Mouse (Mus musculus): ENCODE measurements around the gene Cacna1c.

Cacna1c gene

DNA sequence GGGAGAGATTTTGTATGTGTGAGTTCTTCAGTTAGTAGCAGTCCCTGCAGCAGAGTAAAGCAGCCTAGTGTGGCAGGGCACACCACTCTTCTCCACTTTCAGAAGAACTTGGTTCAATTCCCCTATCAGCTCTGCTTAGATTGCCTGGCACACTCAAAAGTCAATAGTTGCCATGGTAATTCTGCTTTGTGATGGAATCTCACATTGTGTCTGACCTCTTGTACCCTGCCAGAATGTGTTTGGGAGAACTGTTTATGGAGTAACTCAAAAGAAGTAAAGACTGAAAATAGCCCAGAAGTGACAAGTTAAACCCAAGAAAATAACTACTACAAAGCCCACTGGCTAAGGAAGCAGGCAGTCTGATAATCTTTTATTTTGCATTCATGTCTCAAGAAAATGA lies 240.4 kb downstream of the Cacna1c start:
- TF ChIP-seq CTCF (conservative IDR thresholded peaks at IDR 0.05; ENCODE audit: low read length) (no peak), NANOG (IDR thresholded peaks at IDR 0.05; ENCODE audit: borderline replicate concordance, low read length) (no peak), POU5F1 (IDR thresholded peaks at IDR 0.05; ENCODE audit: borderline replicate concordance, low read length) (no peak)
- H3K4me3 ChIP-seq (replicated peaks; ENCODE audit: low read length): no peak overlapping the region
- peaks cover 7% of the 10 kb centered on the region for H3K9me3 ChIP-seq (ENCODE audit: low read length)
- no peaks in the 10 kb centered on the region for H3K27me3 ChIP-seq (ENCODE audit: insufficient read depth, low read length)
- no peaks in the 10 kb centered on the region for H3K4me1 ChIP-seq (replicated peaks; ENCODE audit: low read depth, low read length)
- no peaks in the 10 kb centered on the region for H3K36me3 ChIP-seq (ENCODE audit: insufficient read depth, low read length)

GRCm38 (mm10) chr6:118954988-118955554 lies 241.1 kb downstream of the Cacna1c start:
- H3K4me1 ChIP-seq (replicated peaks; ENCODE audit: low read depth, low read length): no peaks in the 10 kb centered on the region
- H3K4me3 ChIP-seq (replicated peaks; ENCODE audit: low read length): no peak overlapping the region
- no peaks in the 10 kb centered on the region for H3K27me3 ChIP-seq (ENCODE audit: insufficient read depth, low read length)
- TF ChIP-seq CTCF (conservative IDR thresholded peaks at IDR 0.05; ENCODE audit: low read length) (no peak), NANOG (IDR thresholded peaks at IDR 0.05; ENCODE audit: borderline replicate concordance, low read length) (no peak), POU5F1 (IDR thresholded peaks at IDR 0.05; ENCODE audit: borderline replicate concordance, low read length) (no peak)
- H3K9me3 ChIP-seq (ENCODE audit: low read length): peaks cover 7% of the 10 kb centered on the region
- no peaks in the 10 kb centered on the region for H3K36me3 ChIP-seq (ENCODE audit: insufficient read depth, low read length)

GRCm38 (mm10) chr6:118952377-118952776 lies 243.8 kb downstream of the Cacna1c start:
- TF ChIP-seq CTCF (conservative IDR thresholded peaks at IDR 0.05; ENCODE audit: low read length) (no peak), NANOG (IDR thresholded peaks at IDR 0.05; ENCODE audit: borderline replicate concordance, low read length) (no peak), POU5F1 (IDR thresholded peaks at IDR 0.05; ENCODE audit: borderline replicate concordance, low read length) (no peak)
- Histone ChIP-seq H3K27me3 (ENCODE audit: insufficient read depth, low read length) (no peaks in the 10 kb centered on the region), H3K4me1 (replicated peaks; ENCODE audit: low read depth, low read length) (no peaks in the 10 kb centered on the region), H3K36me3 (ENCODE audit: insufficient read depth, low read length) (no peaks in the 10 kb centered on the region), H3K4me3 (replicated peaks; ENCODE audit: low read length) (no peak overlapping the region), H3K9me3 (ENCODE audit: low read length) (peaks cover 21% of the 10 kb centered on the region)

- no peaks in the 10 kb centered on the region for H3K27me3 ChIP-seq (ENCODE audit: insufficient read depth, low read length)
- peaks cover 21% of the 10 kb centered on the region for H3K9me3 ChIP-seq (ENCODE audit: low read length)
- no peaks in the 10 kb centered on the region for H3K36me3 ChIP-seq (ENCODE audit: insufficient read depth, low read length)
- H3K4me1 ChIP-seq (replicated peaks; ENCODE audit: low read depth, low read length): no peaks in the 10 kb centered on the region
- no peak overlapping the region for H3K4me3 ChIP-seq (replicated peaks; ENCODE audit: low read length)
- TF ChIP-seq NANOG (IDR thresholded peaks at IDR 0.05; ENCODE audit: borderline replicate concordance, low read length): no peak
- TF ChIP-seq CTCF (conservative IDR thresholded peaks at IDR 0.05; ENCODE audit: low read length): no peak
- no peak for TF ChIP-seq POU5F1 (IDR thresholded peaks at IDR 0.05; ENCODE audit: borderline replicate concordance, low read length)
Observed at GRCm38 (mm10) chr6:118950190-118950589, 246.0 kb downstream of the Cacna1c start.

DNA sequence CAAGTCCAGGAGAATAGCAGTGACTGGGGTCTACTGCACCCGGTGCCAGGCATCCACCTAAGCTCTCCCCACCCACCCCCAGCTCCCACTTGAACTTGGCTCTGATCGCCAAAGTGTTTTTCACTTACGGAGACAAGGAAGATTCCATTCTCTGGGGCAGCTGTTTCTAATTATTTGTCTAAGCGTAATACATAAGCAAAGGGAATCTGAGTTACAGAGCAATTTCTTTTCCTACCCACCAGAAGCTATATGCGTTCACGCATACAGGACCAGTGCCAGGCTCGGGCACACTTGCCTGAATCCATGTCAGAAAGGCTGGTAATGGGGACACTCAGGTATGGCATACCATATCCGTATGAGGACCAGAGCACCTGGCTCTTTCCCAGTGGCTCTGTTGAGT lies 248.9 kb downstream of the Cacna1c start:
- no peaks in the 10 kb centered on the region for H3K4me1 ChIP-seq (replicated peaks; ENCODE audit: low read depth, low read length)
- H3K9me3 ChIP-seq (ENCODE audit: low read length): peaks cover 21% of the 10 kb centered on the region
- no peaks in the 10 kb centered on the region for H3K36me3 ChIP-seq (ENCODE audit: insufficient read depth, low read length)
- no peak for TF ChIP-seq NANOG (IDR thresholded peaks at IDR 0.05; ENCODE audit: borderline replicate concordance, low read length)
- H3K4me3 ChIP-seq (replicated peaks; ENCODE audit: low read length): no peak overlapping the region
- H3K27me3 ChIP-seq (ENCODE audit: insufficient read depth, low read length): no peaks in the 10 kb centered on the region

- no peaks in the 10 kb centered on the region; the same call in 1 of the 2 replicates for H3K27me3 ChIP-seq (ENCODE audit: insufficient read depth, low read length)
- no peak for TF ChIP-seq NANOG (IDR thresholded peaks at IDR 0.05; ENCODE audit: borderline replicate concordance, low read length)
- no peak for TF ChIP-seq CTCF (conservative IDR thresholded peaks at IDR 0.05; ENCODE audit: low read length)
- TF ChIP-seq POU5F1 (IDR thresholded peaks at IDR 0.05; ENCODE audit: borderline replicate concordance, low read length): no peak
- H3K4me1 ChIP-seq (replicated peaks; ENCODE audit: low read depth, low read length): no peaks in the 10 kb centered on the region
- H3K4me3 ChIP-seq (replicated peaks; ENCODE audit: low read length): no peak overlapping the region
- H3K9me3 ChIP-seq (ENCODE audit: low read length): peaks cover 21% of the 10 kb centered on the region
- no peaks in the 10 kb centered on the region for H3K36me3 ChIP-seq (ENCODE audit: insufficient read depth, low read length)
Observed at GRCm38 (mm10) chr6:118946660-118947059, 249.6 kb downstream of the Cacna1c start.

DNA sequence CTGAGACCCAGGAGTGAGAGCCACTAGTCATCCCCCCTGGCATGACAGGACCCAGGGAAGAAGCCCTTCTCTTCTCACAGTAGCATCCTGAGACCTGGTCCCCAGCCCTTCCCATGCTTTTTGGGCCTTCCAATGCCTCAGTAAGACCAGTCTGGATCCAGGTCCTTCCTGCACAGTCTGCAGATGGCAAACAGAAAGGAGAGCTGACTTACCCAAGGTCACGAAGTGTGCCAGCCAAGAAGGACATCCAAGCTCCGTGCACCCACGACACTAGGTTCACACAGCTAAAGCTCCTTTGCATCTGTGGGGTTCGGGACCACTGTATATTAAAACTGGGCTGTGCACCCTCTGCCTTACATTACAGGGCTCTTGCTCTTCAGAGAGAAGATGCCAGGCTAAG lies 252.1 kb downstream of the Cacna1c start:
- no peaks in the 10 kb centered on the region; the same call in 1 of the 2 replicates for H3K27me3 ChIP-seq (ENCODE audit: insufficient read depth, low read length)
- peaks cover 12% of the 10 kb centered on the region for H3K9me3 ChIP-seq (ENCODE audit: low read length)
- no peaks in the 10 kb centered on the region for H3K4me1 ChIP-seq (replicated peaks; ENCODE audit: low read depth, low read length)
- no peak overlapping the region for H3K4me3 ChIP-seq (replicated peaks; ENCODE audit: low read length)
- no peaks in the 10 kb centered on the region for H3K36me3 ChIP-seq (ENCODE audit: insufficient read depth, low read length)
- TF ChIP-seq POU5F1 (IDR thresholded peaks at IDR 0.05; ENCODE audit: borderline replicate concordance, low read length) (no peak), NANOG (IDR thresholded peaks at IDR 0.05; ENCODE audit: borderline replicate concordance, low read length) (no peak), CTCF (conservative IDR thresholded peaks at IDR 0.05; ENCODE audit: low read length) (no peak)

- no peaks in the 10 kb centered on the region for H3K4me1 ChIP-seq (replicated peaks; ENCODE audit: low read depth, low read length)
- no peak for TF ChIP-seq CTCF (conservative IDR thresholded peaks at IDR 0.05; ENCODE audit: low read length)
- TF ChIP-seq POU5F1 (IDR thresholded peaks at IDR 0.05; ENCODE audit: borderline replicate concordance, low read length): no peak
- TF ChIP-seq NANOG (IDR thresholded peaks at IDR 0.05; ENCODE audit: borderline replicate concordance, low read length): no peak
- no peaks in the 10 kb centered on the region; the same call in 1 of the 2 replicates for H3K27me3 ChIP-seq (ENCODE audit: insufficient read depth, low read length)
Observed at GRCm38 (mm10) chr6:118941816-118942215, 254.4 kb downstream of the Cacna1c start.

DNA sequence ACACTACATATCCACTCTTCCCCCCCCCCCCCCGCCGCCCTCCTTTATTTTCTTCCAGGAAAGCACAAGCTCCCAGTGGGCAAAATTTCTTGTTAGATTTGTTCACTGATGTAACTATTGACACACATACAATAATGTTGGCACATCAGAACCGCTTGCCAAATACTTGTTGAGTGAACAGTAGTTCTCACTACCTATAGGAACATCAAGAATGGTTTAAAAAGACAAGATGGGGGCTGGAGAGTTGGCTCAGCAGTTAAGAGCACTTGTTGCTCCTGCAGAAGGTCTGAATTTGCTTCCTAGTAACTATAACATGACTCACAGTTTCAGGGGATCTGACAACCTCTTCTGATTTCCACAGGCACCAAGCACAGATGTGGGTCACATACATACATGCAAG lies 255.2 kb downstream of the Cacna1c start:
- TF ChIP-seq NANOG (IDR thresholded peaks at IDR 0.05; ENCODE audit: borderline replicate concordance, low read length) (no peak), POU5F1 (IDR thresholded peaks at IDR 0.05; ENCODE audit: borderline replicate concordance, low read length) (no peak), CTCF (conservative IDR thresholded peaks at IDR 0.05; ENCODE audit: low read length) (no peak)
- no peaks in the 10 kb centered on the region for H3K4me1 ChIP-seq (replicated peaks; ENCODE audit: low read depth, low read length)

More at GRCm38 (mm10) chr6:118941816-118942215, 254.4 kb downstream of the Cacna1c start:
- no peaks in the 10 kb centered on the region for H3K36me3 ChIP-seq (ENCODE audit: insufficient read depth, low read length)
- H3K9me3 ChIP-seq (ENCODE audit: low read length): no peaks in the 10 kb centered on the region
- H3K4me3 ChIP-seq (replicated peaks; ENCODE audit: low read length): no peak overlapping the region

More for the DNA sequence above, 255.2 kb downstream of the Cacna1c start:
- Histone ChIP-seq H3K36me3 (ENCODE audit: insufficient read depth, low read length) (no peaks in the 10 kb centered on the region), H3K9me3 (ENCODE audit: low read length) (no peaks in the 10 kb centered on the region), H3K4me3 (replicated peaks; ENCODE audit: low read length) (no peak overlapping the region), H3K27me3 (ENCODE audit: insufficient read depth, low read length) (no peaks in the 10 kb centered on the region; the same call in 1 of the 2 replicates)
